Mouse (Mus musculus): ENCODE measurements around the gene P4htm. TPM values are rescaled to one million over a fixed set of nuclear protein-coding genes. Genes with fewer than 3 reads are reported as not detected.
A peak's percentile ranks its signal among the peaks of the same experiment; 100 is the strongest.

The P4htm gene
- total RNA-seq, 2 experiments from 2014 or later = 3.2 TPM; not detected in 1

DNA sequence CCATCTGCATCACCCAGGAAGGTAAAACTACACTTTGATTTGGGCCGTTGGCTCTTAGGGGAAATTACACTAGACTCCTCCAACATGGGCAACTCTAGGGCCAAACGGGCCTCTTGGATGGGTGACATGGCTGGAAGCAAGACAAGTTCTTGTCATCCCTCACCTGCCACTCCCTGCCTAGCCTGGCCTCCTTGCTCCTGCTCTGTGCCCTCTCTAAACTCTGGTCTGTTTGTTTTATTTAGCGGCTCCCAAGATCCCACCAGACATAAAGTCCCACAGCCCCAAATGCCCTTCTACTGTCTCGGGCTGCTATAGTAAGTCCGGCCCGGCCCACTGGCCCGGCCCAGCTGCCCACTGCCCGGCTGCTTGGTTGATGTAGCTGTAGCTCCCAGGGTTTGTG, 33.8 kb downstream of the P4htm start:
- no peak for ATAC-seq (replicated peaks; ENCODE audit: low FRiP score, low TSS enrichment, poor library complexity, severe bottlenecking)

DNA sequence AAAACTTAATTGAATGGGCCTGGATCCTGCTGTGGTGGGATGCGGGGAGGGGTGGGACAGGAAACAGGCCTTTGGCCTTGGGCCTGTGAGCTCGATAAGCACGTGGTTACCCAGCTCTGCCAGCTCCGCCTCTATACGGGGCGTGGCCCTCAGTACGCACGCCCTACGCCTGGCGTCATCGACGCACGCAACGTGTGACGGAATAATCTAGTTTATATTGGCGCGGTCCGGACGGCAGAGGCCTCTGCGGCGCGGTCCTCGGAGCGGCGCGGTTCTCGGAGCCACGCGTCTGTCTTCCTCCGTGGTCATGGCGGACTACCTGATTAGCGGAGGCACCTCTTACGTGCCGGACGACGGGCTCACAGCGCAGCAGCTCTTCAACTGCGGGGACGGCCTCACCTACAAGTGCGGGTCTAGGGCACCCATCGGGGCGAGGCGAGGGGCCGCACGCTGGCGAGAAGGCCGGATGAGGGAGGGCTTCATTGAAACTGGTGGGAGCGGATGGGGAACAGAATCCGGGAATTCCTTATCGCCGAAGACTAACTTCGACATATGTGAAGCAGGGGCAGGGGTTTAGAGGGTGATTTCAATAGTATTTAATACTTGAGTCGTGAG, 37.1 kb downstream of the P4htm start, which contains the start of gene Impdh2:
TSS of gene Impdh2 (plus strand) at position 60 of the 615 bp plus-strand sequence.
- peak; percentile 94 for ATAC-seq (replicated peaks; ENCODE audit: low FRiP score, low TSS enrichment, poor library complexity, severe bottlenecking)

GRCm38 (mm10) chr9:108559169-108559568, 38.3 kb downstream of the P4htm start:
- no peak for ATAC-seq (replicated peaks; ENCODE audit: low FRiP score, low TSS enrichment, poor library complexity, severe bottlenecking)

DNA sequence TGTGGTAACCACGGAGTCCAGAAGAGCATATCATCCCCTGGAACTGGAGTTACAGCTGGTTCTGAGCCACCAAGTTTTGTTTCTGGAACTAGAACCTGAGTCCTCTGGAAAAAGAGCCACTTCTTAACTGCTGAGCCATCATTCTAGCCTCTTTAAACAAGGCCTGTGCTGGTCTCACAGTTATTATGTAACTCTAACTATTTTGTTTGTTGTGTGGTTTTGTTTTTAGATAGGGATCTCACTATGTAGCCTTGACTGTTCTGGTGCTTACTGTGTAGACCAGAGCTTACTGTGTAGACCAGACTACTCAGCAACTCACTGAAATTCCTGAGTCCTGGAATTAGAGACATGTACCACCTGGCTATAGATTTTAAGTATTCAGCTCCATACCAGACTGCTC, 50.6 kb downstream of the P4htm start:
- no peak for ATAC-seq (replicated peaks; ENCODE audit: low FRiP score, low TSS enrichment, poor library complexity, severe bottlenecking)

DNA sequence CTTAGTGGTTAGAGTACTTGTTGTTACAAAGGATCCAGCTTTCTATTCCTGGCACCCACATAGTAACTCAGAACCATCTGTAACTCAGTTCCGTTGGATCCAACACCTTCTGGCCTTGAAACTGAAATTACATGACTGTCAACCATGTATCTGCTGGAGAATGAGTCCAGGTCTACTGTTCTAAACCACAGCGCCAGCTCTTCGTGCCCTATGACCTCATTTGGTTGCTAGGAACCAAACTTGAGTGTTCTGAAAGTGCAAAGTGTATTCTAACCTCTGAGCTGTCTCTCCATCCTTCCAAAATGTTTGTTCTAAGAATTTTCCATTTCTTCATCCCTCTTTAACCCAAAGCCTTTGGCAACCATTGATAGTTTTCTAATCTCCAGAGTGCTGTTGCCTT, 51.5 kb downstream of the P4htm start:
- no peak for ATAC-seq (replicated peaks; ENCODE audit: low FRiP score, low TSS enrichment, poor library complexity, severe bottlenecking)

DNA sequence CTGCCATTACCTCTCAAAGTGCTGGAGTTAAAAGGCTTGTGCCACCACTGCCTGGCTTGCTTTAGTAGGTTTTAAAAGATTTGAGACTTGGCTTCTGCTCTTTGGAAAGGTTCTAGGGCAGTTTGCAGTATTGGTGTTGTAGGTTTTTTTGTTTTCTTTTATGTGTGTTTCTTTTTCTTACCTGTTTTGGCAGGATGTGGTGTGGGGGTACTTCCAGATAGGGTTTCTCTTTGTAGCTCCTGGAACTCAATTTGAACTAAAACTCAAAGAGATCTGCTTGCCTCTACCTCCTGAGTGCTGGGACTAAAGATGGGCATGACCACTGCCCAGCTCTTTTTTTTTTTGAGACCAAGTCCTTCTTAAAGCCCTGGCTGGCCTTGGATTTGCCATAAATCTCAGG, 56.6 kb downstream of the P4htm start:
- ATAC-seq (replicated peaks; ENCODE audit: low FRiP score, low TSS enrichment, poor library complexity, severe bottlenecking) = no peak

- no peak for ATAC-seq (replicated peaks; ENCODE audit: low FRiP score, low TSS enrichment, poor library complexity, severe bottlenecking)
Measured at GRCm38 (mm10) chr9:108531496-108531895, 66.0 kb downstream of the P4htm start.

GRCm38 (mm10) chr9:108530954-108531353, 66.5 kb downstream of the P4htm start:
- no peak for ATAC-seq (replicated peaks; ENCODE audit: low FRiP score, low TSS enrichment, poor library complexity, severe bottlenecking)

Other genes starting within 250 kb of the P4htm start
- gene Usp4, start 249.8 kb downstream of the P4htm start, total RNA-seq (2014; fragmentation: Nextera tagmentation) = 131 and 136 TPM in 2 replicates
- 62.4 and 84.2 TPM in 2 replicates for gene Usp4, start 249.8 kb downstream of the P4htm start, total RNA-seq (2017)
- 0.52 and 1.7 TPM in 2 replicates for gene 1700102P08Rik, start 204.9 kb downstream of the P4htm start, total RNA-seq (2014; fragmentation: Nextera tagmentation)
- 4.3 TPM in 1 of 2 replicates, not detected in the other for gene 1700102P08Rik, start 204.9 kb downstream of the P4htm start, total RNA-seq (2017)
- not detected in 2 replicates for gene Ccdc36, start 169.2 kb downstream of the P4htm start, total RNA-seq (2014; fragmentation: Nextera tagmentation)
- not detected in 2 replicates for gene Ccdc36, start 169.2 kb downstream of the P4htm start, total RNA-seq (2017)
- gene BC048562, start 161.2 kb downstream of the P4htm start, total RNA-seq (2014; fragmentation: Nextera tagmentation) = not detected in 2 replicates
- gene BC048562, start 161.2 kb downstream of the P4htm start, total RNA-seq (2017) = not detected in 2 replicates
- 19.6 and 42.3 TPM in 2 replicates for gene Ccdc71, start 137.1 kb downstream of the P4htm start, total RNA-seq (2014; fragmentation: Nextera tagmentation)
- 13.2 and 13.6 TPM in 2 replicates for gene Ccdc71, start 137.1 kb downstream of the P4htm start, total RNA-seq (2017)
- 8.0 and 29.6 TPM in 2 replicates for gene Klhdc8b, start 136.1 kb downstream of the P4htm start, total RNA-seq (2014; fragmentation: Nextera tagmentation)
- 6.2 and 21.7 TPM in 2 replicates for gene Klhdc8b, start 136.1 kb downstream of the P4htm start, total RNA-seq (2017)
- gene Lamb2, start 117.9 kb downstream of the P4htm start, total RNA-seq (2014; fragmentation: Nextera tagmentation) = not detected in 2 replicates
- 0.66 TPM in 1 of 2 replicates, not detected in the other for gene Lamb2, start 117.9 kb downstream of the P4htm start, total RNA-seq (2017)
- 127 and 134 TPM in 2 replicates for gene Usp19, start 107.1 kb downstream of the P4htm start, total RNA-seq (2014; fragmentation: Nextera tagmentation)
- gene Usp19, start 107.1 kb downstream of the P4htm start, total RNA-seq (2017) = 37.8 and 51.0 TPM in 2 replicates
- 356 and 390 TPM in 2 replicates for gene Qars, start 90.0 kb downstream of the P4htm start, total RNA-seq (2014; fragmentation: Nextera tagmentation)
- gene Qars, start 90.0 kb downstream of the P4htm start, total RNA-seq (2017) = 235 and 321 TPM in 2 replicates
- 115 and 171 TPM in 2 replicates for gene Qrich1, start 80.9 kb downstream of the P4htm start, total RNA-seq (2014; fragmentation: Nextera tagmentation)
- 146 and 150 TPM in 2 replicates for gene Qrich1, start 80.9 kb downstream of the P4htm start, total RNA-seq (2017)
- 430 and 507 TPM in 2 replicates for gene Impdh2, start 37.4 kb downstream of the P4htm start, total RNA-seq (2014; fragmentation: Nextera tagmentation)
- 413 and 539 TPM in 2 replicates for gene Impdh2, start 37.4 kb downstream of the P4htm start, total RNA-seq (2017)
- 21.9 and 31.1 TPM in 2 replicates for gene Ndufaf3, start 30.2 kb downstream of the P4htm start, total RNA-seq (2014; fragmentation: Nextera tagmentation)
- gene Ndufaf3, start 30.2 kb downstream of the P4htm start, total RNA-seq (2017) = 14.1 and 28.7 TPM in 2 replicates
- gene Dalrd3, start 27.8 kb downstream of the P4htm start, total RNA-seq (2014; fragmentation: Nextera tagmentation) = 119 and 182 TPM in 2 replicates
- gene Dalrd3, start 27.8 kb downstream of the P4htm start, total RNA-seq (2017) = 27.5 and 61.0 TPM in 2 replicates
- gene Wdr6, start 18.9 kb downstream of the P4htm start, total RNA-seq (2014; fragmentation: Nextera tagmentation) = 33.2 and 34.7 TPM in 2 replicates
- gene Wdr6, start 18.9 kb downstream of the P4htm start, total RNA-seq (2017) = 25.8 and 26.8 TPM in 2 replicates
- 38.8 and 59.3 TPM in 2 replicates for gene Arih2, start 51.7 kb upstream of the P4htm start, total RNA-seq (2014; fragmentation: Nextera tagmentation)
- 61.5 and 65.1 TPM in 2 replicates for gene Arih2, start 51.7 kb upstream of the P4htm start, total RNA-seq (2017)
- gene Slc25a20, start 64.4 kb upstream of the P4htm start, total RNA-seq (2014; fragmentation: Nextera tagmentation) = 15.2 and 16.4 TPM in 2 replicates
- gene Slc25a20, start 64.4 kb upstream of the P4htm start, total RNA-seq (2017) = 23.4 and 29.7 TPM in 2 replicates
- 15.7 and 19.3 TPM in 2 replicates for gene Prkar2a, start 91.6 kb upstream of the P4htm start, total RNA-seq (2014; fragmentation: Nextera tagmentation)
- 15.8 and 26.9 TPM in 2 replicates for gene Prkar2a, start 91.6 kb upstream of the P4htm start, total RNA-seq (2017)
- 29.8 and 36.7 TPM in 2 replicates for gene Ip6k2, start 186.1 kb upstream of the P4htm start, total RNA-seq (2014; fragmentation: Nextera tagmentation)
- gene Ip6k2, start 186.1 kb upstream of the P4htm start, total RNA-seq (2017) = 31.3 and 48.7 TPM in 2 replicates
- 8.6 and 12.2 TPM in 2 replicates for gene Nckipsd, start 210.7 kb upstream of the P4htm start, total RNA-seq (2014; fragmentation: Nextera tagmentation)
- 1.0 and 2.3 TPM in 2 replicates for gene Nckipsd, start 210.7 kb upstream of the P4htm start, total RNA-seq (2017)
- not detected in 2 replicates for gene Celsr3, start 228.7 kb upstream of the P4htm start, total RNA-seq (2014; fragmentation: Nextera tagmentation)
- 0.05 TPM in 1 of 2 replicates, not detected in the other for gene Celsr3, start 228.7 kb upstream of the P4htm start, total RNA-seq (2017)

All from megakaryocyte-erythroid progenitor cell, adult 5-6 weeks (primary cell).